Mouse (Mus musculus) ES-Bruce4 (cell line): ENCODE measurements around the gene C1qtnf6.

Experiments
- CTCF ChIP-seq: IDR thresholded peaks from one replicate; pipeline ENCODE4 v1.8.1; 2011; ENCODE audit warnings: low read depth, low read length
- EP300 ChIP-seq: IDR thresholded peaks from 2 replicates; pipeline ENCODE4 v1.6.1; 2011; ENCODE audit warnings: low read depth, low read length; ENCODE audit not compliant: insufficient read depth
- POLR2A ChIP-seq: IDR thresholded peaks from one replicate; pipeline ENCODE4 v1.8.1; 2011; ENCODE audit warnings: low read length; ENCODE audit not compliant: insufficient read depth

DNA sequence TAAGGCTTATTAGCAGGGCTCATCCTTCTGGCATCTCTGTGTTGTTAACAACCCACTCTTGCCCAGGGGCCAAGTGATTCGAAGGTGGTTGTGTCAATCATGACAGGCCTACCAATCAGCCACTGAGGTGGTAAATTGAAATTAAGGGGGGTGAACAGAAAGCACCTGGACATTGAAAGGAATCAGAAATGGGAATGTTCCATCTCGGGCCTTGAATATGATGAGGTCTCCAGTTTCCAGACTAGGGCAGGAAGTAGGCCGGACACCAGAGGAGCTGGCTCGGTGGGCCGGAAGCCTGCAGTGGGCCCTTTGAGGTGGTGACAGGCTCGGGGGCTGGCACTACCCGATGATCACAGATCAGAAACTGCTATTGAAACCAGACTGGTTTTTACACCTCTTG lies 3.2 kb downstream of the C1qtnf6 start:
- TF ChIP-seq CTCF = no peak
- no peak for TF ChIP-seq EP300
- no peak for TF ChIP-seq POLR2A
